Mouse (Mus musculus) common myeloid progenitor, adult 5-6 weeks (primary cell): Measurements from ENCODE around the gene Gm5538. TPM values are rescaled to one million over a fixed set of nuclear protein-coding genes. Genes with fewer than 3 reads are reported as not detected.

Experiments
- ATAC-seq: replicated peaks from 2 replicates; pipeline ENCODE4 v1.8.0; 2016; ENCODE audit warnings: low read depth, mild to moderate bottlenecking, moderate TSS enrichment, inconsistent platforms; ENCODE audit not compliant: poor library complexity, severe bottlenecking
- total RNA-seq: library from RNA; stranded (forward); fragments of 200-1000, 187-1606 nt; gene quantifications from 2 replicates; pipeline ENCODE4 v1.2.3, GENCODE M21; 2017

Gm5538 gene
- not detected in 2 replicates for total RNA-seq

DNA sequence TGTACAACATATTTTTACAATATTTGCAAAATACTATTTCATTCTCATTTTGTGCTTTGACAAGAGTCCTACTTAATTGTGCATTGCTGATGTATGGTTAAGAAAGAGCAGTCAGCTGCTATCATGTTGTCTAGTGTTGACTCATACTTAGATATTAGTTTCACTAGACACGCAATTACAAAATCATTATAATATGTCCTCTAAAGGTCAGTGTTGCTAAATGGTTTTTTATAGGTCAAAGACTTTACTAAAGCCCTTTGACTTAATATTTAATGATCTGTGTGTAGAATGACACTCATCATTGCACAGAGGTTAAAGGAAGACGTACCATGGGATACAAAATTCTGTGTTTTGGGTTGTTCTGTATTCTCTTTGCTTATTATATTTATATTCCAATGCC, at the start of gene Gm5538:
TSS of gene Gm5538 (plus strand) at position 301 of the 400 bp plus-strand sequence.
- no peak for ATAC-seq

DNA sequence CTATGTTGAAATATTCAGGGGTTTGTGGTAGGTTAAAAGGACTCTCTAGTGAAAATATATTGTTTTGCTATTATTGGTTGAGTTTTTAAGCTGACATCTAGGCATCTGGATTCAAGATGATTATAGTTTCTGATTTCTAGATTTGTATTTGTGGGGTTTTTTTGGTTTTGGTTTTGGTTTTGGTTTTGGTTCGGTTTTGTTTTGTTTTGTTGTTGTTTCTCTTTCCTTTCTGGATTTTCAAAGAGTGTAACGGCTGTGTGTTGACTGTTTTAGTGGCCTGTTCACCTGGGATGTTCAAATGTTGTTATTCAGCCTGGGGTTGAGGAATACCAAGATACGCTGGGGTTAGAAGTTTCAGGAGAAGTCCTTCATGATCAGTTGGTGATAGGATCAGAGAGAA, 32.2 kb upstream of the Gm5538 start:
- ATAC-seq = no peak

- ATAC-seq = no peak
Measured at GRCm38 (mm10) chr3:59702614-59703110, 26.9 kb upstream of the Gm5538 start.

DNA sequence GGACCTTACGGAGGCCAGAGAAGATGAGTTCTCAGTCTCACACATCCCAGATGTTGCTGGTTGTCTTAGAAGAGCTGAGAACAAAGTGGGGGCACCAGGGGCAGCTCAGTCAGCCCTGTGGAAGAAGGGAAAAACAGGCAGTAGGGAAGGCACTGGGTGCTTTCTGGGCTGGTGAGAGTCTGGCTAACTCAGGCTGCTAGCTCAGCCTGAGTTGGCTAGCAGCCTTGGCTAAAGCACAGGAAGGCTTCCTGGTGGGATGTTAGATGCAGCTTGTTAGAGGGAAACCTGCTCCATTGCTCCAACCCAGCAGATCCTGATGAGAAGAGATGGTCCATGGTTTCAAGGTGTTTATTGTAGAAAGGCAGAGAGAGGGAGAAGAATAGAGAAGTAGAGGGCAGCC, 10.3 kb downstream of the Gm5538 start:
- no peak for ATAC-seq

- ATAC-seq = no peak
Measured at GRCm38 (mm10) chr3:59744181-59744580, 14.6 kb downstream of the Gm5538 start.

Other genes with a start within 250 kb of the Gm5538 start
- not detected in 2 replicates for gene Gm8298, start 131.3 kb downstream of the Gm5538 start, total RNA-seq
- gene C130079G13Rik, start 195.4 kb downstream of the Gm5538 start, total RNA-seq = not detected in 2 replicates